Mouse (Mus musculus): Measurements from ENCODE around the gene Prl8a1.

The Prl8a1 gene

DNA sequence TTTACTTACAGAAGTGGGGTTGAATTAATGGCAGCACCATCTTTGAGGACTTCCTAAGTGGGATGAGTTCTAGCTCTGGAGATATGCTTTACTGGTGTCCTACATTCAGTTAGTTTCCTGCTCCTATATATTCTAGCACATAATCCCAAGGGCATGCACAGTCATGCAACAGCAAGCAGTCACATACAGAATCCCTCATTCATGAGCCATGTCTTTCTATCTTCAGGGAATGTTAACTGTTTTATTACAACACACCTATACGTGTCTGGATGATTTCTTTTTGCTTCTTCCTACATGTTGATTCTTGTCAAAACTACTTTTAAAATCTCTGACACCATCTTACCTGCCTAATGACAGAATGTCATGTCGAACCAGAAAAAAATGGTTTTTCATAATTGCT, at the start of gene Prl8a1:
Prl8a1 (minus strand) TSS at position 101 of the 400 bp plus-strand sequence.
- no peak for DNase-seq (ENCODE audit: low spot score in 2 of 2)

DNA sequence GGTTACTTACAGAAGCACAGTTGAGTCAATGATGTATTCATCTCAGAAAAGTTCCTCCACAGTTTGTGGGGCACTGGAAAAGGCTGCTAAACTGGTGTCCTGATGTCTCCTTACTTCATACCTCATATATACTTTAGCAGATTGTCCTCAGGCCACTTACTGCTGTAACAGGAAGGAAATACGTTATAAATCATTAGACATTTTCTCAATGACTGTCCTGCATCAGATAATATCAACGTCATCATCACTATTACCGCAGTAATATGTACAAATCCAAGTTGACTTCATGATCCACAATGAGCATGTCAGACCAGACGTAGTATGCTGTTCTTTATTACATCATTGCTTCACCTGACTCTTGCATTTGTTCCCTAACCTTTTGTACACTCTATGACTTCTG, 28.5 kb upstream of the Prl8a1 start, which contains the start of gene Prl7b1:
Prl7b1 (minus strand) TSS at position 101 of the 400 bp plus-strand sequence.
- DNase-seq (ENCODE audit: low spot score in 2 of 2), result no peak

DNA sequence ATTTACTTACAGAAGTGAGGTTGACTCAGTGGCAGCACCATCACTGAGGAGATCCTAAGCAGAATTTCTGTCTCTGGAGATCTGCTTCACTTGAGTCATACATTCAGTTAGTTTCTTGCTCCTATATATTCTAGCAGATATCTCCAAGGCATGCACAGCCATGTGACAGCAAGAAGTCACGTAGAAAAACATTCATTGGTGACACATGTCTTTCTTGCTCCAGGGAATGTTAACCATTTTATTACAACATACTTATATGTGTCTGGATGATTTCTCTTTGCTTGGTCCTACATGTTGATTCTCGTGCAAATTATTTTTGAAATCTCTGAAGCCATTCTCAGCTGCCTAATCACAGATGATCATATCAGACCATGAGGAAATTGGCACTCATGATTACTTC, 17.5 kb downstream of the Prl8a1 start, which contains the start of gene Prl8a9:
Prl8a9 (minus strand) TSS at position 101 of the 400 bp plus-strand sequence.
- DNase-seq (ENCODE audit: low spot score in 2 of 2), result no peak

DNA sequence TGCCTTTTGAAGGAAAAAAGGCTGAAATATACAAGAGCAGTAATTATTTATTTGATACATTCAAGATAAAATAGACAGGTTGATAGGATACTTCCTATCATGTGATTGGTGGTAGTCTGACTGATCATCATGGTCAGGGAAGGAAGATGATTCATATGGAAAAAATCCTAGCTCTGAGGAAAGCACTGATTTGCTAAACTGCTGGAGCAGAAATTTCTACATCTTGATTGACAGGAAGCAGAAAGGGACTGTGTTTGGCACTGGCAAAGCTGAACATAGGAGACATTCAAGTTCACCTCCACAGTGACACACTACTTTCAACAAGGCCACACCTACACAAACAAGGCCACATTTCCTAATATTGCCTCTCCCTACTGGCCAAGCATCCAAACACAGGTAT, 28.6 kb downstream of the Prl8a1 start:
- no peak for DNase-seq (ENCODE audit: low spot score in 2 of 2)

Measured in right cerebral cortex, adult 2 months (tissue).